Mouse (Mus musculus) limb, embryonic 14.5 days (tissue): ENCODE data around the gene Kdm1a. TPM values are rescaled to one million over a fixed set of nuclear protein-coding genes. Genes with fewer than 3 reads are reported as not detected.

Experiments used
- ATAC-seq: fragments of 200-750 bp; cut with Nextera tagmentation; 2 replicates; pipeline ENCODE4 v1.8.0; 2017; ENCODE audit warnings: low read depth, moderate number of reproducible peaks, moderate TSS enrichment; ENCODE audit not compliant: low FRiP score
- DNase-seq: peaks from one replicate; pipeline ENCODE4 v3.0.0-alpha.2; 2015; ENCODE audit warnings: low spot score
- H3K27ac ChIP-seq: fragments of 300-500 bp; sonication (generic); replicated peaks from 2 replicates; pipeline ENCODE4 v1.5.1; 2014; ENCODE audit warnings: low read depth, mild to moderate bottlenecking, low read length, moderate library complexity, mixed read lengths
- H3K27me3 ChIP-seq: fragments of 300-500 bp; sonication (generic); 2 replicates; pipeline ENCODE4 v1.6.1; 2014; ENCODE audit warnings: low read length, mixed read lengths; ENCODE audit not compliant: control insufficient read depth, insufficient read depth
- H3K36me3 ChIP-seq: fragments of 300-500 bp; sonication (generic); 2 replicates; pipeline ENCODE4 v1.6.1; 2014; ENCODE audit warnings: mild to moderate bottlenecking, low read length, moderate library complexity, mixed read lengths; ENCODE audit not compliant: control insufficient read depth, insufficient read depth
- H3K4me1 ChIP-seq: fragments of 300-500 bp; sonication (generic); 2 replicates; pipeline ENCODE4 v1.6.1; 2014; ENCODE audit warnings: antibody characterized with exemption, low read length, mixed read lengths; ENCODE audit not compliant: control insufficient read depth, insufficient read depth
- H3K4me2 ChIP-seq: fragments of 300-500 bp; sonication (generic); replicated peaks from 2 replicates; pipeline ENCODE4 v1.6.1; 2014; ENCODE audit warnings: low read depth, mild to moderate bottlenecking, low read length, moderate library complexity; ENCODE audit not compliant: severe bottlenecking
- H3K4me3 ChIP-seq: fragments of 300-500 bp; sonication (generic); replicated peaks from 2 replicates; pipeline ENCODE4 v1.5.1; 2014; ENCODE audit warnings: low read length
- H3K9ac ChIP-seq: fragments of 300-500 bp; sonication (generic); 2 replicates; pipeline ENCODE4 v1.6.1; 2014; ENCODE audit warnings: mild to moderate bottlenecking, low read depth, low read length, moderate library complexity; ENCODE audit not compliant: severe bottlenecking
- H3K9me3 ChIP-seq: fragments of 300-500 bp; sonication (generic); 2 replicates; pipeline ENCODE4 v1.6.1; 2016; ENCODE audit warnings: low read length; ENCODE audit not compliant: control insufficient read depth
- POLR2A ChIP-seq: fragments of 200-500 bp; IDR thresholded peaks from 2 replicates; pipeline ENCODE4 v1.8.0; 2012; ENCODE audit warnings: inconsistent platforms, mild to moderate bottlenecking, moderate library complexity, borderline replicate concordance; ENCODE audit not compliant: insufficient read depth, insufficient read length; ENCODE audit errors: extremely low read depth
- WGBS: fragments of 180-500 bp; shearing (Covaris S2); extraction: QIAGEN DNeasy Blood & Tissue Kit; methylation state at CpG from one replicate; pipeline ENCODE4 v1.1.7; 2014; 5-methylcytosine and 5-hydroxymethylcytosine counted together
- polyA plus RNA-seq, 2 experiments: library from polyadenylated mRNA; depleted of rRNA in 1 of 2; stranded (reverse) in 1 of 2; unstranded in 1 of 2; fragments of >200 nt; fragmentation: Nextera tagmentation in 1 of 2; extraction: Ambion mirVana in 1 of 2; gene quantifications; 2 replicates each; pipeline versions ENCODE4 v1.2.1 to v1.2.3; 2012 to 2014

Gene Kdm1a
- polyA plus RNA-seq (2012; rRNA removed) = 89.9 and 97.9 TPM in 2 replicates
- 51.9 and 62.8 TPM in 2 replicates for polyA plus RNA-seq (2014; fragmentation: Nextera tagmentation; extraction: Ambion mirVana)

DNA sequence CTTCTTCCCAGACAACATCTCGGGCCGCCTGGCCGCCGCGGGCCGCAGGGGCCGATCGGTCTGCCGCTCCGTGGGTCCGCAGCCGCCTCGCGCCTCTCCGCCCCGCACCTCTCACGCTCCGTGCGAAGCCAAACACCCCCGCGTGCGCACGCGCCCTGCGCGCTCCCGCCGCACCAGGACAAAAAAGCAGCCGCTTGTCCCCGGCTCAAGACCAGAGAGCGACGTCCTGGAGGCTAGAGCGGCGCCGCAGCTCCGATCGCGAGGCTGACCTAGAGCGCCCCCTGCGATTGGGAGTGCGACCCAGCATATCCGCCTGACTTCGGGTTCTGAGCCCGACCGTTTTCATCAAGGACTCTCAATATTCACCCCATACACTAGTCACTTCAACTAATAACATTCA lies at the start of gene Kdm1a:
TSS of gene Kdm1a (minus strand) at position 156 of the 400 bp plus-strand sequence.
- ATAC-seq (peak; percentile 88), DNase-seq (peak; percentile 90)
- Histone ChIP-seq H3K27ac (peak within 1 kb of the TSS; percentile 93), H3K36me3 (no peaks in the 10 kb centered on the region), H3K4me3 (peak within 1 kb of the TSS; percentile 96), H3K4me1 (peaks cover 10% of the 10 kb centered on the region), H3K9ac (peak within 1 kb of the TSS; percentile 99), H3K4me2 (peak within 1 kb of the TSS; percentile 57), H3K9me3 (no peaks in the 10 kb centered on the region), H3K27me3 (no peaks in the 10 kb centered on the region)
- WGBS = 0% methylated on average over 20 of the region's 45 CpGs
- peak; percentile 91; the same call in 1 of the 2 replicates for TF ChIP-seq POLR2A

DNA sequence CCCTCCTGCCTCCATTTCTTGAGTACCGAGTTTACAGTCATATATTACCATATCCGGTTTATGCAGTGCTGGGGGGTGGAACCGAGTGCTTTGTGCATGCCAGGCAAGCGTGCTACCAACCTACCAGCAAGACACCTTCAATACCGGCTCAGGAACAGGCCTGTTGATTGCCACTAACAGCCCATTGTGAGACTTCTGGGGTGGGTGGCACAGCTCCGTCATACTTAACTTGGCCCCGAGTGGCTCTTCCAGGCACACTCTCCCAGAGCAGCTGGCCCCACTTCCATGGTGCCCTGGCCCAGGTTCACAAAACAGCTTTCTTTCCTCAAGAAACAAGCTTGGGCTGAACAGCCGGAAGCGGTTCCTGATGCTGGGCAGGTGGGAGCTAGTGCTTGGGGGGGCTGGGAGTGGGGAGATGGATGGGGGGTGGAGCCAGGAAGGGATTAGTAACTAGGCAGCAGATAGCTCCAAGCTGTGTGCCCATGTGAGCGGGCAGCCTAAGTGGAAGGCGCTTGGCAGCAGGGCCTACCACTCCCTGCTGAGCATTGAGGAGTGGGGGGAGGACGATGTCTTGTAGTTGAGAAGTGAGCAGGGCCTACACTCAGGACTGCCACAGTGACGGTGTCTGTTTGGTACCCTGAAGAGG lies 49.5 kb upstream of the Kdm1a start:
- Histone ChIP-seq H3K4me3 (no peak overlapping the region), H3K9me3 (no peaks in the 10 kb centered on the region), H3K27ac (no peak overlapping the region), H3K9ac (no peak overlapping the region), H3K27me3 (no peaks in the 10 kb centered on the region), H3K4me2 (no peak overlapping the region), H3K4me1 (peaks cover 16% of the 10 kb centered on the region), H3K36me3 (peaks cover 37% of the 10 kb centered on the region)
- DNase-seq (no peak), ATAC-seq (no peak)
- 78% methylated on average over 13 of the region's 13 CpGs for WGBS
- TF ChIP-seq POLR2A = no peak

DNA sequence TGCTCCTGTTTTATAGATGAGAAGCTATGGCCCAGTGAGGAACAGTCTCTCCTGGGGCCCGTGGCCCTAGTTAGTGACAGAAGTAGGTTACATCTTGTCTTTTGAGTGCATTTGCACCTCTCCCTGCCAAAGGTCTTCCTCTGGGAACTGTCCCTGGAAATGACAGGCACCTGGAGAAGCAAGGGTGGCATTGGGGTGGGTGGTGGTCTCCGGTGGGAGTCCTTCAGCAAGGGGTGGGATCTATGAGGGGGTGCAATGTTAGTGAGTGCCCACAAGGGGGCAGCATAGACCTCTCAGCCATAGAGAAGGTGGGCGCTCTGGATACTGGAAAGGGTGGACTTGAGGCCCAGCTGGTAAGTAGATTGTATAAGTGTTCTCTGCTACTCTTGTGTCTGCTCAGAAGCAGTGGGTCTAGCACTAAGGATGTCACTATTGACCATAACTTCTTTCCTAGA lies 48.9 kb upstream of the Kdm1a start:
- Histone ChIP-seq H3K27ac (no peak overlapping the region), H3K4me3 (no peak overlapping the region), H3K36me3 (peaks cover 31% of the 10 kb centered on the region), H3K27me3 (no peaks in the 10 kb centered on the region), H3K4me1 (peaks cover 16% of the 10 kb centered on the region), H3K4me2 (no peak overlapping the region), H3K9ac (no peak overlapping the region), H3K9me3 (no peaks in the 10 kb centered on the region)
- ATAC-seq = no peak
- DNase-seq = peak; percentile 58
- 66% methylated on average over 3 of the region's 3 CpGs for WGBS
- TF ChIP-seq POLR2A = no peak

DNA sequence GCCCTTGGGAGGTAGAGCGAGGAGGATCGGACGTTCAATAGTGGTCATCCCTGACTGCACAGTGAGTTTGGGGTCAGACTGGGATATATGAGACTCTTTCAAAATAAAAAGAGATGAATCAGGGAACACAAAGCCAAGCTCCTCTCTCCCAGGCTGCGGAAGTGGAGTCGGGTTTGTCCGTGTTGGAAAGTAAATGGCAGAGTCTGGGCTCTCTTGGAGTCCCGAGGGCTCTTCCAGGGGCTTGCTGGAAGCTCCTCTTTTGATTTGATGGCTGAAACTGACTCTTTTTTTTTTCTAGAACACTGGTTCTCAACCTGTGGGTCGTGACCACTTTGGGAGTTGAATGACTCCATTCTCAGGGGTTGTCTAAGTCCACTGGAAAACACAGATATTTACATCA lies 47.7 kb upstream of the Kdm1a start:
- H3K9ac ChIP-seq = no peak overlapping the region
- DNase-seq (no peak), ATAC-seq (no peak)
- H3K4me3 ChIP-seq = no peak overlapping the region
- no peaks in the 10 kb centered on the region for H3K27me3 ChIP-seq
- H3K4me1 ChIP-seq = peaks cover 16% of the 10 kb centered on the region
- no peaks in the 10 kb centered on the region for H3K9me3 ChIP-seq
- no peak for TF ChIP-seq POLR2A
- no peak overlapping the region for H3K27ac ChIP-seq
- H3K36me3 ChIP-seq = peaks cover 20% of the 10 kb centered on the region
- WGBS = 85% methylated on average over 8 of the region's 8 CpGs
- H3K4me2 ChIP-seq = no peak overlapping the region

DNA sequence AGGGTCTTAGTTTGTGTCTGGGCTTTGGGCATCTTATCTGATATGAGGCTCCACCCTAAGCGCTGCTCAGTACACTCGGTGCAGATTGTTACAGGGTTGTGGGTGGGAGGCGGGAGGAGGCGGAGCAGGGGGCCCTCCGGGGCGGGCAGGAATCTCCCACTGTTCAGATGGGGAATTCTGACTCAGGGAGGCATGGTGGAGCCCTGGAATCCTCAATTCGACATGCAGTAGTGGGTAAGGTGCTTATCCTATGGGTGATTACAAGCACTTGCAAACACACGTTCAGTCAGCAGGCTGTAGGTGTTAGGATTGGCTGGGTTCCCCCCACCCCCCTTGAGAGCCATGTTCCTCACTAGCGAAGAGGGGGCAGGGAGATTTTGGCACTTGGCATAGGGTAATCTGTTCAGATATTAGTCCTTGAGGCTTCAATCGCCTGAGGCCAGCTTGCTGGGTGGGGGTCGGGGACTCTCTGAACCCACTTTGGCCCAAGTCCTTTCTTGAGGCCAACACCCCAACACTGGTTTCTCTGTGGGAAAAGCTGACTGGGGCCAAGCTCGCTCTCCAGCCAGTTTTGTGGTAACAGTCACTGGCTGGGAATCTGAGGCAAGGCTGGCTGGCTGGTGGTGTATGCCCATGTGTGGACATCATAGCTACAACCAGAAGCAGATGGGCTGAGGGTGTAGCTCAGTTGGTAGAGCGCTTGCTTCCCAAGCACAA lies 47.1 kb upstream of the Kdm1a start:
- peaks cover 15% of the 10 kb centered on the region for H3K36me3 ChIP-seq
- TF ChIP-seq POLR2A = no peak
- H3K27me3 ChIP-seq = no peaks in the 10 kb centered on the region
- WGBS = 35% methylated on average over 13 of the region's 13 CpGs
- H3K9me3 ChIP-seq = no peaks in the 10 kb centered on the region
- peaks cover 16% of the 10 kb centered on the region for H3K4me1 ChIP-seq
- no peak overlapping the region for H3K27ac ChIP-seq
- H3K4me3 ChIP-seq = no peak overlapping the region
- H3K9ac ChIP-seq = no peak overlapping the region
- DNase-seq (no peak), ATAC-seq (peak; percentile 60)
- peak overlapping the region; percentile 30 for H3K4me2 ChIP-seq
